Mouse (Mus musculus): Measurements from ENCODE around the gene Taar5.

DNA sequence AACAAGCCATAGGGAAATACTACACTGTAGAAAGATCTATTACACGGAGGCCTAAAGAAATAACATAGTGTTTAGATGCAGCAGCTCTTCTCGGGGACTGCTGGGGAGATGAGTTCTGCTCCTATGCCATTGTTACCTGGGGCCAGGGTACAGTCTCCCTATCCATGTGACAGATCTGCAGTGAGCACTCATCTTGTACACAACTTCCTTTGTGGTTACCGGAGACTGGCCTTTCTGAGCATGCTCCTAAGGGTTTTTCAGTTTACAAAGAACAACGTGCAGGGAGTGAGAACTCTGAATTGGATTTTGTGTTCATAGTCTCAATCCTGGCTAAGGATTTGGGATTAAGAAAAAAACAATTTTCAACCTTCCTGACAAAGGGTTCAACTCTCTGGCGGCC, 15.9 kb downstream of the Taar5 start:
- no peak for TF ChIP-seq CTCF (IDR thresholded peaks at IDR 0.05; ENCODE audit: borderline replicate concordance, control insufficient read depth, extremely low read depth, insufficient read depth, low read length, poor library complexity)
- TF ChIP-seq POLR2A (IDR thresholded peaks at IDR 0.05; ENCODE audit: control insufficient read depth, extremely low read depth, insufficient read depth, low read length, poor library complexity), result no peak

Measured in thymus, adult 2 months (tissue).